Mouse (Mus musculus): ENCODE measurements around the gene Adap1. TPM values are rescaled to one million over a fixed set of nuclear protein-coding genes. Genes with fewer than 3 reads are reported as not detected.

Gene Adap1
- polyA plus RNA-seq, 1 experiment from 2014 or later, result 0.63 TPM

- Histone ChIP-seq H3K27ac (no peak overlapping the region), H3K9ac (no peak overlapping the region), H3K36me3 (no peaks in the 10 kb centered on the region), H3K4me1 (peaks cover 3% of the 10 kb centered on the region; the same call in 1 of the 2 replicates), H3K9me3 (no peaks in the 10 kb centered on the region), H3K27me3 (no peaks in the 10 kb centered on the region), H3K4me3 (no peak overlapping the region), H3K4me2 (no peak overlapping the region)
- 73% methylated on average over 8 of the region's 8 CpGs for WGBS
- ATAC-seq (ENCODE audit: insufficient number of reproducible peaks, insufficient read depth, low FRiP score, low TSS enrichment, low read depth), result no peak
Measured at GRCm38 (mm10) chr5:139277287-139277686, 48.1 kb downstream of the Adap1 start.

- no peak for ATAC-seq (ENCODE audit: insufficient number of reproducible peaks, insufficient read depth, low FRiP score, low TSS enrichment, low read depth)
- Histone ChIP-seq H3K27me3 (no peaks in the 10 kb centered on the region), H3K4me1 (no peaks in the 10 kb centered on the region), H3K4me2 (no peak overlapping the region), H3K27ac (no peak overlapping the region), H3K36me3 (peaks cover 30% of the 10 kb centered on the region), H3K9me3 (no peaks in the 10 kb centered on the region), H3K9ac (no peak overlapping the region), H3K4me3 (no peak overlapping the region)
- 39% methylated on average over 8 of the region's 8 CpGs for WGBS
Measured at GRCm38 (mm10) chr5:139271994-139272554, 53.3 kb downstream of the Adap1 start.

GRCm38 (mm10) chr5:139270806-139271521 is 54.5 kb downstream of the Adap1 start:
- 68% methylated on average over 16 of the region's 16 CpGs for WGBS
- no peak for ATAC-seq (ENCODE audit: insufficient number of reproducible peaks, insufficient read depth, low FRiP score, low TSS enrichment, low read depth)
- Histone ChIP-seq H3K4me2 (no peak overlapping the region), H3K27me3 (no peaks in the 10 kb centered on the region), H3K9ac (no peak overlapping the region), H3K4me3 (no peak overlapping the region), H3K9me3 (no peaks in the 10 kb centered on the region), H3K27ac (peak overlapping the region; percentile 11; the same call in 1 of the 2 replicates), H3K36me3 (peaks cover 41% of the 10 kb centered on the region), H3K4me1 (no peaks in the 10 kb centered on the region)

GRCm38 (mm10) chr5:139267661-139268060 is 57.8 kb downstream of the Adap1 start:
- no peak for ATAC-seq (ENCODE audit: insufficient number of reproducible peaks, insufficient read depth, low FRiP score, low TSS enrichment, low read depth)
- Histone ChIP-seq H3K4me2 (no peak overlapping the region), H3K27ac (no peak overlapping the region), H3K36me3 (peaks cover 74% of the 10 kb centered on the region), H3K9ac (no peak overlapping the region), H3K9me3 (no peaks in the 10 kb centered on the region), H3K27me3 (no peaks in the 10 kb centered on the region), H3K4me1 (no peaks in the 10 kb centered on the region), H3K4me3 (no peak overlapping the region)
- 73% methylated on average over 4 of the region's 4 CpGs for WGBS

- ATAC-seq (ENCODE audit: insufficient number of reproducible peaks, insufficient read depth, low FRiP score, low TSS enrichment, low read depth), result no peak
- no peak overlapping the region for H3K27ac ChIP-seq
- 91% methylated on average over 4 of the region's 4 CpGs for WGBS
- no peaks in the 10 kb centered on the region for H3K4me1 ChIP-seq
- H3K4me3 ChIP-seq, result no peak overlapping the region
- no peak overlapping the region for H3K4me2 ChIP-seq
- H3K36me3 ChIP-seq, result peaks cover 88% of the 10 kb centered on the region
- H3K9me3 ChIP-seq, result no peaks in the 10 kb centered on the region
- no peaks in the 10 kb centered on the region for H3K27me3 ChIP-seq
- H3K9ac ChIP-seq, result no peak overlapping the region
Measured at GRCm38 (mm10) chr5:139261403-139261802, 64.0 kb downstream of the Adap1 start.

- no peaks in the 10 kb centered on the region for H3K27me3 ChIP-seq
- H3K4me2 ChIP-seq, result no peak overlapping the region
- ATAC-seq (ENCODE audit: insufficient number of reproducible peaks, insufficient read depth, low FRiP score, low TSS enrichment, low read depth), result no peak
- WGBS, result 92% methylated on average over 5 of the region's 5 CpGs
- H3K4me3 ChIP-seq, result no peak overlapping the region
- no peak overlapping the region for H3K27ac ChIP-seq
- peaks cover 3% of the 10 kb centered on the region; the same call in 1 of the 2 replicates for H3K4me1 ChIP-seq
- H3K36me3 ChIP-seq, result peaks cover 80% of the 10 kb centered on the region
- no peaks in the 10 kb centered on the region for H3K9me3 ChIP-seq
- H3K9ac ChIP-seq, result no peak overlapping the region
Measured at GRCm38 (mm10) chr5:139259853-139260252, 65.6 kb downstream of the Adap1 start.

GRCm38 (mm10) chr5:139258371-139259035 is 66.9 kb downstream of the Adap1 start:
- no peak overlapping the region for H3K4me2 ChIP-seq
- H3K9me3 ChIP-seq, result no peaks in the 10 kb centered on the region
- H3K27ac ChIP-seq, result no peak overlapping the region
- WGBS, result 94% methylated on average over 8 of the region's 8 CpGs
- H3K4me1 ChIP-seq, result peaks cover 17% of the 10 kb centered on the region
- no peak overlapping the region for H3K9ac ChIP-seq
- no peak for ATAC-seq (ENCODE audit: insufficient number of reproducible peaks, insufficient read depth, low FRiP score, low TSS enrichment, low read depth)
- H3K4me3 ChIP-seq, result no peak overlapping the region
- peaks cover 67% of the 10 kb centered on the region for H3K36me3 ChIP-seq
- H3K27me3 ChIP-seq, result no peaks in the 10 kb centered on the region

GRCm38 (mm10) chr5:139257818-139258217 is 67.6 kb downstream of the Adap1 start:
- H3K36me3 ChIP-seq, result peaks cover 60% of the 10 kb centered on the region
- no peaks in the 10 kb centered on the region for H3K27me3 ChIP-seq
- ATAC-seq (ENCODE audit: insufficient number of reproducible peaks, insufficient read depth, low FRiP score, low TSS enrichment, low read depth), result no peak
- 92% methylated on average over 4 of the region's 4 CpGs for WGBS
- no peak overlapping the region for H3K4me2 ChIP-seq
- H3K4me1 ChIP-seq, result peaks cover 22% of the 10 kb centered on the region
- no peak overlapping the region for H3K4me3 ChIP-seq
- no peaks in the 10 kb centered on the region for H3K9me3 ChIP-seq
- H3K27ac ChIP-seq, result no peak overlapping the region
- no peak overlapping the region for H3K9ac ChIP-seq

- peaks cover 54% of the 10 kb centered on the region for H3K36me3 ChIP-seq
- no peaks in the 10 kb centered on the region for H3K9me3 ChIP-seq
- H3K4me1 ChIP-seq, result peaks cover 22% of the 10 kb centered on the region
- 95% methylated on average over 1 of the region's 1 CpGs for whole genome bisulfite sequencing
- H3K4me3 ChIP-seq, result no peak overlapping the region
- no peaks in the 10 kb centered on the region for H3K27me3 ChIP-seq
- H3K4me2 ChIP-seq, result no peak overlapping the region
- no peak overlapping the region for H3K9ac ChIP-seq
- no peak overlapping the region for H3K27ac ChIP-seq
- ATAC-seq (ENCODE audit: insufficient number of reproducible peaks, insufficient read depth, low FRiP score, low TSS enrichment, low read depth), result no peak
Measured at GRCm38 (mm10) chr5:139257265-139257664, 68.2 kb downstream of the Adap1 start.

- Histone ChIP-seq H3K4me3 (no peak overlapping the region), H3K36me3 (peaks cover 45% of the 10 kb centered on the region), H3K27me3 (no peaks in the 10 kb centered on the region), H3K27ac (no peak overlapping the region), H3K4me2 (no peak overlapping the region), H3K9ac (no peak overlapping the region), H3K9me3 (no peaks in the 10 kb centered on the region), H3K4me1 (peaks cover 26% of the 10 kb centered on the region)
- 69% methylated on average over 3 of the region's 3 CpGs for WGBS
- no peak for ATAC-seq (ENCODE audit: insufficient number of reproducible peaks, insufficient read depth, low FRiP score, low TSS enrichment, low read depth)
Measured at GRCm38 (mm10) chr5:139256211-139256765, 69.1 kb downstream of the Adap1 start.

- no peaks in the 10 kb centered on the region for H3K27me3 ChIP-seq
- peaks cover 28% of the 10 kb centered on the region for H3K4me1 ChIP-seq
- no peak overlapping the region for H3K4me2 ChIP-seq
- no peak overlapping the region for H3K4me3 ChIP-seq
- H3K9ac ChIP-seq, result no peak overlapping the region
- no peak for ATAC-seq (ENCODE audit: insufficient number of reproducible peaks, insufficient read depth, low FRiP score, low TSS enrichment, low read depth)
- no peak overlapping the region for H3K27ac ChIP-seq
- 88% methylated on average over 6 of the region's 6 CpGs for WGBS
- H3K9me3 ChIP-seq, result no peaks in the 10 kb centered on the region
- peaks cover 41% of the 10 kb centered on the region for H3K36me3 ChIP-seq
Measured at GRCm38 (mm10) chr5:139255777-139256176, 69.6 kb downstream of the Adap1 start.

All from embryonic facial prominence, embryonic 13.5 days (tissue).